Mouse (Mus musculus) MEL (cell line): Measurements from ENCODE around the gene Oxnad1. TPM values are rescaled to one million over a fixed set of nuclear protein-coding genes. Genes with fewer than 3 reads are reported as not detected.
A peak's percentile ranks its signal among the peaks of the same experiment; 100 is the strongest.

Experiments
- DNase-seq: peaks from one replicate; pipeline ENCODE4 v3.0.0; 2011; ENCODE audit warnings: low read depth, low spot score
- H3K27ac ChIP-seq: 2 replicates; pipeline ENCODE4 v1.5.1; 2012; ENCODE audit warnings: low read depth, mild to moderate bottlenecking, control low read depth, low read length, moderate library complexity; ENCODE audit not compliant: control insufficient read depth
- H3K27me3 ChIP-seq, 2 experiments: fragments of 150-350 bp in 1 of 2; sonication (generic) in 1 of 2; 2 replicates each; pipeline ENCODE4 v1.6.1; 2012; ENCODE audit warnings: low read length in 2 of 2, mild to moderate bottlenecking in 2 of 2, improper control_type of control experiment in 1 of 2, moderate library complexity in 1 of 2; ENCODE audit not compliant: insufficient read depth in 2 of 2, control insufficient read depth in 1 of 2
- H3K36me3 ChIP-seq, 2 experiments: 2 replicates each; pipeline ENCODE4 v1.6.1; 2012 to 2014; ENCODE audit warnings: low read length in 2 of 2, improper control_type of control experiment in 1 of 2, inconsistent platforms in 1 of 2, mild to moderate bottlenecking in 1 of 2; ENCODE audit not compliant: insufficient read depth in 2 of 2, control insufficient read depth in 1 of 2
- H3K4me1 ChIP-seq, 2 experiments: fragments of 150-350 bp in 1 of 2; sonication (generic) in 1 of 2; 2 replicates each; pipeline ENCODE4 v1.6.1; 2012; ENCODE audit warnings: low read length in 2 of 2, improper control_type of control experiment in 1 of 2, mild to moderate bottlenecking in 1 of 2; ENCODE audit not compliant: insufficient read depth in 2 of 2, control insufficient read depth in 1 of 2
- H3K4me3 ChIP-seq, 2 experiments: fragments of 150-350 bp in 1 of 2; sonication (generic) in 1 of 2; 2 replicates each; pipeline ENCODE4 v1.5.1; 2012; ENCODE audit warnings: low read depth in 2 of 2, low read length in 2 of 2, mild to moderate bottlenecking in 2 of 2, moderate library complexity in 2 of 2, control low read depth in 1 of 2, improper control_type of control experiment in 1 of 2; ENCODE audit not compliant: control insufficient read depth in 1 of 2, insufficient read depth in 1 of 2
- H3K79me2 ChIP-seq: 2 replicates; pipeline ENCODE4 v1.6.1; 2012; ENCODE audit warnings: mild to moderate bottlenecking, low read length, moderate library complexity; ENCODE audit not compliant: control insufficient read depth, poor library complexity, insufficient read depth
- H3K9ac ChIP-seq: 2 replicates; pipeline ENCODE4 v1.6.1; 2012; ENCODE audit warnings: low read depth, mild to moderate bottlenecking, control low read depth, low read length, moderate library complexity; ENCODE audit not compliant: control insufficient read depth, poor library complexity, severe bottlenecking
- H3K9me3 ChIP-seq: fragments of 150-350 bp; sonication (generic); replicated peaks from 2 replicates; pipeline ENCODE4 v1.6.1; 2012; ENCODE audit warnings: mild to moderate bottlenecking, low read length, improper control_type of control experiment, moderate library complexity; ENCODE audit not compliant: insufficient read depth
- BHLHE40 ChIP-seq: IDR thresholded peaks from 2 replicates; pipeline ENCODE4 v1.6.1; 2012; ENCODE audit warnings: low read depth, mild to moderate bottlenecking, inconsistent platforms, low read length, improper control_type of control experiment, borderline replicate concordance
- CHD1 ChIP-seq: IDR thresholded peaks from 2 replicates; pipeline ENCODE4 v1.6.1; 2012; ENCODE audit warnings: low read depth, mild to moderate bottlenecking, inconsistent platforms, low read length, improper control_type of control experiment
- E2F4 ChIP-seq: IDR thresholded peaks from 2 replicates; pipeline ENCODE4 v1.6.1; 2011; ENCODE audit warnings: low read depth, low read length, improper control_type of control experiment, borderline replicate concordance
- HCFC1 ChIP-seq: IDR thresholded peaks from 2 replicates; pipeline ENCODE4 v1.6.1; 2012; ENCODE audit warnings: low read depth, mild to moderate bottlenecking, inconsistent platforms, low read length, improper control_type of control experiment, moderate library complexity
- JUND ChIP-seq: IDR thresholded peaks from 2 replicates; pipeline ENCODE4 v1.6.1; 2011; ENCODE audit warnings: low read depth, mild to moderate bottlenecking, improper control_type of control experiment, low read length
- MAFK ChIP-seq: IDR thresholded peaks from 2 replicates; pipeline ENCODE4 v1.6.1; 2011; ENCODE audit warnings: low read depth, mild to moderate bottlenecking, low read length, improper control_type of control experiment, borderline replicate concordance
- MAZ ChIP-seq: IDR thresholded peaks from 2 replicates; pipeline ENCODE4 v1.6.1; 2012; ENCODE audit warnings: low read depth, mild to moderate bottlenecking, inconsistent platforms, low read length, improper control_type of control experiment
- MXI1 ChIP-seq: IDR thresholded peaks from 2 replicates; pipeline ENCODE4 v1.6.1; 2011; ENCODE audit warnings: mild to moderate bottlenecking, low read depth, low read length, improper control_type of control experiment
- MYC ChIP-seq: IDR thresholded peaks from 2 replicates; pipeline ENCODE4 v1.6.1; 2011; ENCODE audit warnings: low read depth, mild to moderate bottlenecking, low read length, improper control_type of control experiment, moderate library complexity
- NELFE ChIP-seq: IDR thresholded peaks from 2 replicates; pipeline ENCODE4 v1.6.1; 2011; ENCODE audit warnings: low read depth, low read length, improper control_type of control experiment
- POLR2AphosphoS5 ChIP-seq: IDR thresholded peaks from 2 replicates; pipeline ENCODE4 v1.6.1; 2012; ENCODE audit warnings: low read depth, borderline replicate concordance, mild to moderate bottlenecking, inconsistent platforms, low read length, moderate library complexity, mixed read lengths
- RAD21 ChIP-seq: IDR thresholded peaks from 2 replicates; pipeline ENCODE4 v1.6.1; 2011; ENCODE audit warnings: mild to moderate bottlenecking, low read depth, low read length, improper control_type of control experiment
- TAL1 ChIP-seq: IDR thresholded peaks from 2 replicates; pipeline ENCODE4 v1.6.1; 2012; ENCODE audit warnings: mild to moderate bottlenecking, inconsistent platforms, low read length, moderate library complexity, mixed read lengths
- TBP ChIP-seq: IDR thresholded peaks from 2 replicates; pipeline ENCODE4 v1.8.0; 2011; ENCODE audit warnings: low read depth, low read length, improper control_type of control experiment
- USF1 ChIP-seq: IDR thresholded peaks from 2 replicates; pipeline ENCODE4 v1.6.1; 2014; ENCODE audit warnings: low read depth, mild to moderate bottlenecking, inconsistent platforms, low read length, improper control_type of control experiment, moderate library complexity
- USF2 ChIP-seq, 2 experiments: IDR thresholded peaks; 2 replicates each; pipeline ENCODE4 v1.6.1; 2011 to 2012; ENCODE audit warnings: improper control_type of control experiment in 2 of 2, low read length in 2 of 2, borderline replicate concordance in 1 of 2, inconsistent platforms in 1 of 2, low read depth in 1 of 2, mild to moderate bottlenecking in 1 of 2; ENCODE audit not compliant: insufficient read depth in 1 of 2
- ZKSCAN1 ChIP-seq: IDR thresholded peaks from 2 replicates; pipeline ENCODE4 v1.6.1; 2012; ENCODE audit warnings: low read depth, mild to moderate bottlenecking, inconsistent platforms, low read length, improper control_type of control experiment, moderate library complexity
- polyA plus RNA-seq, 2 experiments: library from polyadenylated mRNA; stranded (reverse) in 1 of 2; unstranded in 1 of 2; fragments of >175 nt in 1 of 2; fragments of >200 nt in 1 of 2; gene quantifications; 2 replicates each; pipeline versions ENCODE4 v1.2.1 to v1.2.4; 2012; ENCODE audit warnings: low replicate concordance in 2 of 2, low read depth in 1 of 2; ENCODE audit not compliant: insufficient read length in 2 of 2, insufficient read depth in 1 of 2, missing spikeins in 1 of 2
- total RNA-seq: library from RNA; depleted of rRNA; stranded (reverse); fragments of 300-350 nt; gene quantifications from 2 replicates; pipeline ENCODE4 v1.2.3, GENCODE M21; 2012

The Oxnad1 gene
- total and polyA plus RNA-seq, 3 experiments: 54.8 to 244 (median 82.1) TPM

GRCm38 (mm10) chr14:32057664-32058063 lies 27.5 kb upstream of the Oxnad1 start:
- Histone ChIP-seq H3K79me2 (no peaks in the 10 kb centered on the region), H3K27ac (no peak overlapping the region), H3K4me3 (no peak overlapping the region), H3K9me3 (no peaks in the 10 kb centered on the region), H3K4me1 (no peaks in the 10 kb centered on the region), H3K36me3 (no peaks in the 10 kb centered on the region), H3K9ac (no peak overlapping the region), H3K27me3 (0 out of 4 replicates have a peak, but pooled peaks cover 0 to 3% of the 10 kb centered on the region in 2 experiments)
- DNase-seq: no peak
- TF ChIP-seq MAFK (no peak), MAZ (no peak), TBP (no peak), MXI1 (no peak), RAD21 (no peak), HCFC1 (no peak)

DNA sequence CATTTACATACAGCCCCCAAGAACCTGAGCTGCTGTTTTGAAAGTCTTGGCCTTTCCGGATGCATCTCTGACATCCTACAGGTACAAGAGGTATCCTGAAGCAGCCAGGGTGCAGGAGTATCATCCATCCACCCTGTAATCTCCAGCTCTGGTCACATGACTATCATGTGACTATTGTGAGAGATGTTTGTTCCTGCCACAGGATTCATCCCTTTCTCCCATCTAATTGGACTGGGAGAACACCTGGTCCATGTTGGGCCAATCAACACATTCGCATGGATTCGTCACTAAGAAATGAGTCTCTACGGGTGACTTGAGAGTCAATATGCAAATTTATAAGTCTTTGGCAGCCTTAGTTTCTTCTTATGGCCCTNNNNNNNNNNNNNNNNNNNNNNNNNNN lies 23.8 kb upstream of the Oxnad1 start:
- H3K27me3 ChIP-seq: peaks cover 0 to 1% of the 10 kb centered on the region in 2 experiments; a peak in 1 of 4 replicates
- H3K4me3 ChIP-seq: no peak overlapping the region
- no peaks in the 10 kb centered on the region for H3K79me2 ChIP-seq
- no peaks in the 10 kb centered on the region for H3K9me3 ChIP-seq
- no peak for DNase-seq
- H3K36me3 ChIP-seq: no peaks in the 10 kb centered on the region
- H3K27ac ChIP-seq: no peak overlapping the region
- H3K4me1 ChIP-seq: no peaks in the 10 kb centered on the region
- TF ChIP-seq NELFE (no peak), POLR2AphosphoS5 (no peak), MYC (no peak), USF1 (peak; percentile 57), TAL1 (no peak), ZKSCAN1 (no peak), BHLHE40 (no peak), CHD1 (no peak), MAZ (no peak), JUND (no peak), USF2 (IDR thresholded peaks at IDR 0.05; ENCODE audit: borderline replicate concordance in 1 of 2, insufficient read depth in 1 of 2, low read depth in 1 of 2, low read length in 2 of 2) (0 out of 4 replicates have a peak, but pooled peaks of 1 of the 2 experiments have one; percentile 17), E2F4 (no peak)
- TF ChIP-seq, all 39 proteins: peak for 2
- H3K9ac ChIP-seq: no peak overlapping the region
